Mouse (Mus musculus): ENCODE measurements around the gene Sept9.

DNA sequence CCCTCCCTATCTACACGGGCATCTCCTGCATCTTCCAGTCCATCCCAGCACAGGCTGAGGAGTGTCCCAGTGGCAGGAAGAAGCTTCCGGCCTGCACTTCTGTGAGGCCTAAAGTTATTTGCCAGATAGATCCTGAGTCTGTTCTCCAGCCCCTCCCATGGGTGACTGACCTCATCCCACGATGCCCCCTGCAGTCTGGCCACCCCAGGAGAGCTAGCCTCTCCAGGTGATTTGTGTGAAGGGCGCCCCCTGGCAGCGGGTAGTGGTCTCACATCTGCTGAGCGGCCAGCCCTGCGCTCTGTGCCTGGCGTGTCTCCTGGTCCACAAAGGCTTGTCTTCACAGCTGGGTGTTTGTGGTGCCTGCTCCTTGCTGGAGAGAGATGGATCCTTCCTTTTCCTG is 113.5 kb downstream of the Sept9 start:
- TF ChIP-seq POLR2A (IDR thresholded peaks at IDR 0.05; ENCODE audit: borderline replicate concordance, extremely low read depth, low read depth, low read length) (no peak), CTCF (IDR thresholded peaks at IDR 0.05; ENCODE audit: insufficient read depth, low read length) (peak; percentile 53)

All from lung, adult 2 months (tissue).